Mouse (Mus musculus) CD4-positive naive resting alpha-beta T cell, adult 76 days (primary cell): Measurements from ENCODE around the gene Gm5414. TPM values are rescaled to one million over a fixed set of nuclear protein-coding genes. Genes with fewer than 3 reads are reported as not detected.

ENCODE experiments used
- total RNA-seq: library from RNA; stranded (reverse); gene quantifications from one replicate; pipeline ENCODE4 v1.2.4, GENCODE M21; 2023

Gm5414 gene
- not detected for total RNA-seq

GRCm38 (mm10) chr15:101627884-101628283 lies at the start of gene Gm5414:
TSS of gene Gm5414 (minus strand) at chr15:101628188.

GRCm38 (mm10) chr15:101647280-101647679 lies 19.3 kb upstream of the Gm5414 start, which contains the start of gene Gm5478:
TSS of gene Gm5478 (minus strand) at chr15:101647380.

Other genes starting within 250 kb of the Gm5414 start
- not detected for gene Krt7, start 217.1 kb downstream of the Gm5414 start, total RNA-seq
- gene Krt87, start 189.4 kb downstream of the Gm5414 start, total RNA-seq = not detected
- not detected for gene Krt88, start 180.4 kb downstream of the Gm5414 start, total RNA-seq
- gene Krt81, start 164.4 kb downstream of the Gm5414 start, total RNA-seq = not detected
- not detected for gene Krt86, start 154.7 kb downstream of the Gm5414 start, total RNA-seq
- gene Krt83, start 136.7 kb downstream of the Gm5414 start, total RNA-seq = not detected
- not detected for gene Gm49425, start 110.9 kb downstream of the Gm5414 start, total RNA-seq
- not detected for gene Krt84, start 95.4 kb downstream of the Gm5414 start, total RNA-seq
- gene Krt82, start 77.5 kb downstream of the Gm5414 start, total RNA-seq = not detected
- gene Krt90, start 65.2 kb downstream of the Gm5414 start, total RNA-seq = not detected
- not detected for gene Krt75, start 54.3 kb downstream of the Gm5414 start, total RNA-seq
- gene Gm5478, start 19.2 kb upstream of the Gm5414 start, total RNA-seq = not detected
- gene Krt6b, start 52.1 kb upstream of the Gm5414 start, total RNA-seq = not detected
- gene Krt6a, start 66.1 kb upstream of the Gm5414 start, total RNA-seq = not detected
- gene Krt5, start 84.7 kb upstream of the Gm5414 start, total RNA-seq = not detected
- not detected for gene Krt71, start 114.9 kb upstream of the Gm5414 start, total RNA-seq
- gene Krt72, start 158.3 kb upstream of the Gm5414 start, total RNA-seq = not detected
- gene Krt73, start 174.2 kb upstream of the Gm5414 start, total RNA-seq = not detected
- gene Krt2, start 190.0 kb upstream of the Gm5414 start, total RNA-seq = not detected
- not detected for gene Krt1, start 222.6 kb upstream of the Gm5414 start, total RNA-seq
- gene Krt77, start 241.5 kb upstream of the Gm5414 start, total RNA-seq = not detected